Mouse (Mus musculus) kidney, adult 2 months (tissue): Measurements from ENCODE around the gene Lrrfip1. TPM values are rescaled to one million over a fixed set of nuclear protein-coding genes. Genes with fewer than 3 reads are reported as not detected.
A peak's percentile ranks its signal among the peaks of the same experiment; 100 is the strongest.

Experiments used
- DNase-seq: peaks from one replicate; pipeline ENCODE4 v3.0.0; 2021
- H3K27ac ChIP-seq: fragments of 200-500 bp; 2 replicates; pipeline ENCODE4 v1.5.1; 2012; ENCODE audit warnings: low read depth, low read length, control low read depth, inconsistent platforms; ENCODE audit not compliant: insufficient read depth
- H3K27me3 ChIP-seq: fragments of 200-500 bp; replicated peaks from 2 replicates; pipeline ENCODE4 v1.6.1; 2012; ENCODE audit warnings: mild to moderate bottlenecking, moderate library complexity, low read length, inconsistent platforms; ENCODE audit not compliant: control insufficient read depth, insufficient read depth
- H3K36me3 ChIP-seq: fragments of 200-500 bp; 2 replicates; pipeline ENCODE4 v1.6.1; 2012; ENCODE audit warnings: mild to moderate bottlenecking, moderate library complexity, low read length, inconsistent platforms; ENCODE audit not compliant: control insufficient read depth, insufficient read depth
- H3K4me1 ChIP-seq: fragments of 200-500 bp; 2 replicates; pipeline ENCODE4 v1.6.1; 2011; ENCODE audit warnings: low read length; ENCODE audit not compliant: control insufficient read depth, insufficient read depth
- H3K4me3 ChIP-seq: fragments of 200-500 bp; 2 replicates; pipeline ENCODE4 v1.5.1; 2011; ENCODE audit warnings: mild to moderate bottlenecking, low read depth, low read length, control low read depth; ENCODE audit not compliant: insufficient read depth
- CTCF ChIP-seq: fragments of 200-500 bp; conservative IDR thresholded peaks from 2 replicates; pipeline ENCODE4 v1.5.1; 2011; ENCODE audit warnings: low read depth, mild to moderate bottlenecking, control low read depth, low read length, moderate library complexity, mixed read lengths; ENCODE audit not compliant: insufficient read depth, insufficient read length
- POLR2A ChIP-seq: fragments of 200-500 bp; IDR thresholded peaks from one replicate; pipeline ENCODE4 v1.6.1; 2011; ENCODE audit warnings: low read depth, low read length, control low read depth
- WGBS: fragments of 180-500 bp; shearing (Covaris S2); methylation state at CpG from one replicate; pipeline ENCODE4 v1.1.7; 2018; 5-methylcytosine and 5-hydroxymethylcytosine counted together
- polyA plus RNA-seq: library from polyadenylated mRNA; depleted of rRNA; stranded (reverse); fragments of >200 nt; gene quantifications from 2 replicates; pipeline ENCODE4 v1.2.3, GENCODE M21; 2012; rRNA removed

Lrrfip1 gene
- 9.4 and 11.4 TPM in 2 replicates for polyA plus RNA-seq

GRCm38 (mm10) chr1:90998268-90998890 lies at the start of gene Lrrfip1:
Gene Lrrfip1 (plus strand): TSS chr1:90998737.
- TF ChIP-seq CTCF (no peak), POLR2A (no peak)
- Histone ChIP-seq H3K4me1 (no peaks in the 10 kb centered on the region), H3K27ac (no peak within 1 kb of the TSS), H3K27me3 (no peaks in the 10 kb centered on the region), H3K4me3 (peak within 1 kb of the TSS; percentile 69), H3K36me3 (no peaks in the 10 kb centered on the region)
- peak; percentile 51 for DNase-seq
- WGBS = 2% methylated on average over 59 of the region's 59 CpGs

- no peak overlapping the region for H3K27ac ChIP-seq
- H3K4me1 ChIP-seq = no peaks in the 10 kb centered on the region
- H3K4me3 ChIP-seq = no peak overlapping the region
- DNase-seq = no peak
- TF ChIP-seq POLR2A = no peak
- no peak for TF ChIP-seq CTCF
- H3K27me3 ChIP-seq = no peaks in the 10 kb centered on the region
- 64% methylated on average over 9 of the region's 9 CpGs for WGBS
- no peaks in the 10 kb centered on the region for H3K36me3 ChIP-seq
Measured at GRCm38 (mm10) chr1:90949309-90949708, 49.2 kb upstream of the Lrrfip1 start.

GRCm38 (mm10) chr1:90951670-90952069 lies 46.9 kb upstream of the Lrrfip1 start:
- TF ChIP-seq CTCF (no peak), POLR2A (no peak)
- Histone ChIP-seq H3K27ac (no peak overlapping the region), H3K27me3 (no peaks in the 10 kb centered on the region), H3K4me1 (no peaks in the 10 kb centered on the region), H3K36me3 (no peaks in the 10 kb centered on the region), H3K4me3 (no peak overlapping the region)
- DNase-seq = no peak
- WGBS = 87% methylated on average over 7 of the region's 7 CpGs

- 87% methylated on average over 8 of the region's 8 CpGs for WGBS
Measured at GRCm38 (mm10) chr1:90952808-90953207, 45.7 kb upstream of the Lrrfip1 start, which contains the start of gene Prlh. Gene Prlh (plus strand): TSS chr1:90953108.

GRCm38 (mm10) chr1:90953688-90954087 lies 44.8 kb upstream of the Lrrfip1 start:
- no peak overlapping the region for H3K4me3 ChIP-seq
- H3K27ac ChIP-seq = no peak overlapping the region
- no peaks in the 10 kb centered on the region for H3K4me1 ChIP-seq
- 64% methylated on average over 11 of the region's 11 CpGs for WGBS
- H3K36me3 ChIP-seq = no peaks in the 10 kb centered on the region
- DNase-seq = no peak
- TF ChIP-seq POLR2A (no peak), CTCF (no peak)
- no peaks in the 10 kb centered on the region for H3K27me3 ChIP-seq

More at GRCm38 (mm10) chr1:90952808-90953207, 45.7 kb upstream of the Lrrfip1 start, which contains the start of gene Prlh:
- H3K4me1 ChIP-seq = no peaks in the 10 kb centered on the region
- no peak for DNase-seq
- no peaks in the 10 kb centered on the region for H3K36me3 ChIP-seq
- no peaks in the 10 kb centered on the region for H3K27me3 ChIP-seq
- H3K4me3 ChIP-seq = no peak within 1 kb of the TSS
- TF ChIP-seq CTCF (no peak), POLR2A (no peak)
- no peak within 1 kb of the TSS for H3K27ac ChIP-seq

GRCm38 (mm10) chr1:90956245-90957096 lies 42.1 kb upstream of the Lrrfip1 start:
- no peaks in the 10 kb centered on the region; the same call in 1 of the 2 replicates for H3K36me3 ChIP-seq
- WGBS = 35% methylated on average over 7 of the region's 7 CpGs
- no peak overlapping the region for H3K27ac ChIP-seq
- peak; percentile 81 for TF ChIP-seq CTCF
- no peak for TF ChIP-seq POLR2A
- H3K27me3 ChIP-seq = no peaks in the 10 kb centered on the region
- DNase-seq = peak; percentile 71
- no peak overlapping the region for H3K4me3 ChIP-seq
- H3K4me1 ChIP-seq = no peaks in the 10 kb centered on the region

- H3K36me3 ChIP-seq = no peaks in the 10 kb centered on the region; the same call in 1 of the 2 replicates
- peaks cover 14% of the 10 kb centered on the region for H3K4me1 ChIP-seq
- H3K27ac ChIP-seq = peak overlapping the region; percentile 53
- no peak overlapping the region for H3K4me3 ChIP-seq
- WGBS = 34% methylated on average over 4 of the region's 4 CpGs
- no peaks in the 10 kb centered on the region for H3K27me3 ChIP-seq
- TF ChIP-seq POLR2A (no peak), CTCF (no peak)
- DNase-seq = peak; percentile 40
Measured at GRCm38 (mm10) chr1:90962526-90962925, 36.0 kb upstream of the Lrrfip1 start.
